Mouse (Mus musculus) right cerebral cortex, postnatal 14 days (tissue): ENCODE results near the gene Thrb.

Source experiments
- DNase-seq: peaks from one replicate; pipeline ENCODE4 v3.0.0; 2022

The Thrb gene

GRCm38 (mm10) chr14:17719494-17719893, 59.4 kb downstream of the Thrb start:
- no peak for DNase-seq

GRCm38 (mm10) chr14:17722824-17723445, 62.9 kb downstream of the Thrb start:
- no peak for DNase-seq

- DNase-seq, result no peak
Observed at GRCm38 (mm10) chr14:17724577-17724976, 64.5 kb downstream of the Thrb start.

DNA sequence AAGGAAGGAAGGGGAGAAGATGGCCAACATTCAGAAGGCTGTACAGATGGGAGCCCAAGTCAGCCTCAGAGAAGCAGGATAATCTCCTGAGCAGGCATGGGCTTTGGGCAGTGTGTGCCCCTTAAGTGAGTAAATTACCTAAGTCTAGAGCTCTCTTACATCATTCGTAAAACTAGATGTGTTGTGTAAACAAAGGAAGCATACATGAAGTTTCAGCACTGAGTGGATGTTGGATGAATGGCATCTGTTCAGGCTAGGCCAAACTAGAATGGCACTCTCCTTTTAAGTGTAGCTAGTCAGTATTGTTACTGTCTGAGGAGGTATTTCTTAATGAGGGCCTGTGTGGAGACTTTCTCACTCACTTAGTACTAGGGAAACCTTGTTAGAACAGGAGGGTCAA, 66.8 kb downstream of the Thrb start:
- no peak for DNase-seq

DNA sequence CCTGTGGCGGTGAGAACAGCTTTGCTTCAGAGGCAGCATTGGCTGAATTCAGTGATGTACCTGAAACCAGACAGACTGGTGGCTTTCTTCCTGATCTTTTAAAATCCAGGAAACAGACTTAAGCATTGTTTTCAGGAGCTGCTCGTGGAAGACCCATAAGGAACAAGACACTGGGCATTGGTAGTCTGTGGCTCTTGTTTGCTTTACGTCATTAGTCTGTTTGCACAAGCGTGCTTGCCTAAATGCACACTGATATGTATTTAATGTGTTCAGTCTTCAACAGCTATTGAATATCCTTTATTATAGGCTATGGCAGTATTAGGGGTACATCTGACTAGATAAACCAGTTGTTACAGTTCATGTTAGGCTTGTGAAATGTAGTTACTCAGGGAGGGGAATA, 67.8 kb downstream of the Thrb start:
- no peak for DNase-seq

- no peak for DNase-seq
Observed at GRCm38 (mm10) chr14:17728889-17729288, 68.8 kb downstream of the Thrb start.

GRCm38 (mm10) chr14:17731020-17731419, 71.0 kb downstream of the Thrb start:
- no peak for DNase-seq

- DNase-seq, result no peak
Observed at GRCm38 (mm10) chr14:17733077-17733778, 73.2 kb downstream of the Thrb start.

- DNase-seq, result no peak
Observed at GRCm38 (mm10) chr14:17733779-17734137, 73.7 kb downstream of the Thrb start.

- DNase-seq, result no peak
Observed at GRCm38 (mm10) chr14:17735440-17735839, 75.4 kb downstream of the Thrb start.

DNA sequence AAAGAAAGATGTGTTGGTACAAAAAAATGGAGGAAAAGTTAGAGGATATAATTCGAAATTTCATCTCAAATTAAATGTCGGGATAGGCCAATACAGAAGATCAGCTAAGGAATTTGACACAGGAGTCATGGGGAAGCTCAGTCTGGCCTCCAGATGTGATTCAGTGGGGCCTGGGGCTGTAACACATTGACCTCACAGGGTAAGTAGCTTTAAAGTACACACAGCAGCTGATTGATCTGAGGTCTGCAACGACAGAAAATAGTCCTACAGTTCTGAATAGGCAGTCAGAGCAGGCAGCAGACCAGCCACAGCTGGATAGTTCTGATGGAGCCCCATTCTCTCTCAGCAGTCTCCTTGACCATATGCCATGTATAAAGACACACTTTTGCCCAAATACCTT, 80.8 kb downstream of the Thrb start:
- DNase-seq, result no peak

DNA sequence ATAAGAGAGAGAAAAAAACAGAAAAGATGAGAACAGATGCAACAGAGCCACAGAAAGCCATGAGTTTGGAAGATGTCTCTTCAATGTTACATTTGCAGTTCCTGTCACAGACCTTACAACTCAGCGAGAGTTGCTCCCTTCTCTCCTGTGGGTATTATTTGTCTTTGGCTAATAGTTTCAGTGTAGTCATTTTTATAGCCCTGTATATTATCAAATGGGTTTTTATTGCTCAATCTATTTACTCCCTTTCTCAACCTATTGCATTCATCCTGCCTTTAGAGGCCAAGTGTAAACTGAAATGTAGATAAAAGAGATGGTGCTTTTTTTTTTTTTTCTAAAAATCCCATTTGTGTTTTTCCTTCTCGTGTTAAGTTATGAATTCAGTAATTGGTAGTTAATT, 82.2 kb downstream of the Thrb start:
- no peak for DNase-seq

DNA sequence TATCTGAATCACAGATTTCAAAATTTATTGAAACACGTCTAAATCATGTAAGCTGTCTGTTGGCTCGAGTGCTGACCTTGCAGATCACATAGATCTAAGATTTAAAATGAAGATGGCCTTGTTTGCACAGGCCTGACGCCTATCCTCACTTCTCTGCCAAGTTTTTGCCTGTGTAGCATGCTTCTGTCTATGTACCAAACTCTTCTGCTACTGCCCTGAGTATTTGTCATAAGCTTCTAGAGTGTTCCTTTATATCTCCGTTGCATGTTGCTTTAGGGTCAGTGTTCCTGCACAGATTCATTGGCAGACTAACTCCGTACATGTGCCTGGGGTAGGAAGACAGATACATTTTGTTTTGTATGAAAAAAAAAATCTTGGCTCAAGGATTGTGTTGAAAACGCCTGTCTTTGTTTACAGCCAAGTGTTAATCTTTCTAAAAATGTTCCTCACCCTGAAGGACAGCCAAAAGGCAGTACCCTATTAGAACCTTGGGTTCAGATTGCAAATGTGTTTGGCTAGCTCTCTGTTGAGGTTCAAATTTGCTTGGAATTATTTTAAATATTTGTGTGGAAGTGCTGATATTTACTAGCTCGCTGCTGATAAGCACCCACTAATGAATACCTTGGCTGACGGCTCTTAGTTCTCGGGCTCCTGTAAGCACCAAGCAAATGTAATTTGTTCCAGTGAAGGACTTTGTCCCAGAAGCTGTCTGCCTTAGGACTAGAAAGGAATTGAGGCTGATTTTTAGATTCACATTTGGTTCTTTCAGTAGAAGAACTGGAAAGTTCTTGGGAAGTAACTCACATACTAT, 83.0 kb downstream of the Thrb start:
- DNase-seq, result no peak

DNA sequence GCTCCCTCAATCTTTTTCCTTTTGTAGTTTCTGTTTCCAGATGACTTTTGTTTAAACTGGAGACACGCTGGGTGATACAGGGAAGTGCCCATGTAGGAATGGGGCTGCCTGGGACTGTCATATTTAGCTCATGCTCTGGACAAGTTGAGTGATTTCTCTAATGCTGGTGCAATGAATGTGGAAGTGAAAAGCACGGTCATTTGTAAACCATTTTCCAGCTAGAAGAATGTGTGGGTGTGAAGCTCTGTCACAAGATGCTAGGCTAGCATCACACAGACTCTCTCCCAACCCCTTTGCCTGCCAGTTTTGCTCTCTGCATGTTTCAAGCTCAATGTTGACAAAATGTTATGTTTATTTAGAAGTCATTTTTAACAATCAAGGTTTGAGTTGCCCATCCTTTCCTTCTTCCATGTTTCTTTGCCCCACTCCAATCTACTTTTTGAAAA, 83.7 kb downstream of the Thrb start:
- no peak for DNase-seq

DNA sequence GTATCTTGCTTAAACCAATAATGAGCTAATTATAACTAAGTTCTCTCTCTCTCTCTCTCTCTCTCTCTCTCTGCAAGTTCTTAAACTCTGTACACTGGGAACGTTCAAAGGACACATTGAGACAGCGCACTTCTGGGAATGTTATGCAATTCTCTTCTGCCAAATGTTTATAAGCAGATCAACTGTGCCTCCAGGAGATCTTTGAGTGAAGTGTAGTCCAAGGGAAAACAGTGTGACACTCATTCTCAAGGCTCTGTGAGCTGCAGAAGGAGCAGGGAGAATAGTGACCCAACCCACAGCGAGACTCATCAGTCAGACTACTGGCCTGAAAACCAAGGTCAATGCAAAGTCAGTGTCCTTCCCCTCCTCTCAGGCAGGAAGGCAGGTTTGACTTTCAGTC, 87.9 kb downstream of the Thrb start:
- DNase-seq, result no peak

DNA sequence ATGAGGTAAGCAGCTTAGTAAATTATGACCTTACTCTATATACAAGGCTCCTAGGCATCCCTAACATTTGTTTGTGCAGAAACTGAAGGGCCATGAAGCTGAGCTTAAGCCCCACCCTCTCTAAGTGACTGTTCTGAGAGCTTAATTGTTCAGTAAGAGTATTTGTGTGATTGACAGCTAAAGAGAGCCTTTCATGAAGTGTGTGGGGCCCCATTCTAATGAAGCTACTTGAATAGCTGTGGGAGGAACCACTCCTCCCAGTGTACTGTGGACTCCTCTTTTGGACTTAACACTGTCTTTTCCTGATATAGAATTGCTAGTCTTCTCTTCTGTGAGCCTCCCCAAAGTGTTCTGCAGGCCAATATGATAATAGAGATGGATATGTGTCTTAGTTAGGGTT, 88.9 kb downstream of the Thrb start:
- no peak for DNase-seq

- DNase-seq, result no peak
Observed at GRCm38 (mm10) chr14:17751911-17752310, 91.8 kb downstream of the Thrb start.

- DNase-seq, result no peak
Observed at GRCm38 (mm10) chr14:17753429-17753828, 93.4 kb downstream of the Thrb start.

DNA sequence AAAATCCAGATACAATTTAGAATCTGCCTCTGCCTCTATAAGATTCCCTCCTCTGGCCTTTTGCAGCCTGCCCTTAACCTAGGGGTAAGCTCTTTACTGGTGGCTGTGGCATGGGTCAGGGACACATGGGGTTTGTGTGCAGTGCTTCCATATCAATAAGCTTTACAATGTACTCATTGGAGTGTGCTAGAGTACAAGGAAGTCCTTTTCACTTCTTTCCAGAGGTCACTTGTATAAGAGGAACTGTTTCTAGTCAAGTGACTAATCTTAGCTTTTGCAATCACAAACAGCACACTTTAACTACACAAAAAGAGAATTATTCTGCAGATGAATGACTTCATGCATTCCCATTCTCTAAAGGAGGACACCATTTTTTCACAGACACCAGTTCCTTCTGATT, 96.7 kb downstream of the Thrb start:
- no peak for DNase-seq

GRCm38 (mm10) chr14:17767987-17768386, 107.9 kb downstream of the Thrb start:
- DNase-seq, result no peak

DNA sequence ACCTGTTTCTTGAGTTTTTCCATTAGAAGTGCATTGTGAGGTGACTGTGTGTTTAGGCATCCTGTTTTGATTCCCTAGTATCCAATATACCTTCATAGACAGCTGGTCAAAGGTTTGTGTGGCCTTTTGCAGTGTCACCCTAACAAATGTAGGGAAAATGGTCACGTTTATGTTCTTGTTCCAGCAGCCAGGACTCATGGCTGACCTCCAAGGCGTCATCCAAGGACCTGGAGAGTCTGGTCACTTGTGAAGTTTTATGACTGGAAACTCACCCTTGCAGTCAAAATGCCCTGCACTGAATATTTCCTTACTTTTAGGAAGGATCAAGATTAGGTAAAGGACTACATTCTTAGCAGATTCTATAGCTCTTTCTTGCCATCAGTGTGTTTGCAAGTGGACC, 114.3 kb downstream of the Thrb start:
- DNase-seq, result no peak

- no peak for DNase-seq
Observed at GRCm38 (mm10) chr14:17781921-17782320, 121.9 kb downstream of the Thrb start.

DNA sequence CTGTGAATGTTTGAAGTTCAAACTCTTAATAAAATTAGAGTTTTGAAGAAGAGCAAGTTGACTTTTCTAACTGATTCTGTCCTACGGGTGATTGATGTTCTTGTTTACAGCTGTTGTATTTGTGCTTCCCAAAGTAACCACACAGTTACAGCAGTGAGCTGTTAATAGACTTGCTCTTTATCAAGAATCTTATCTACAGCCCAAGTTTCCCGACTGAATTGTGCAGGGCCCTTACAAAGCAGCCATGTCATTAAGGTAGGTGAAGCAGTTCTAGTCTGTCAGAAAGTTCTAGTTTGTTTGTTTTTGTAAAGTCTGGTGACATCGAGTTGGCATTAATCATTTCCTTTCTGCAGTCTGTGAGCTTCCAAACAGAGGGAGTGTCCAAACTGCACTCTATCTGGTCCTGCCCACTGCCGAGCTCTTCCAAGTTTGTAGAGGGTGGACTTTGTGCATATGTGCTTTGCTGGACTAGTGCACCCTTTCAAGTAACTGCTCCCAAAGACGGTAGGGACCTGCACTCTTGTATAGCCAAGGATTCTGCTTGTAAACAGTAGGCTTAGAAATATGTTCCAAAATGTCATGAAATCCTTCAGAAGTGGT, 124.2 kb downstream of the Thrb start:
- DNase-seq, result no peak

DNA sequence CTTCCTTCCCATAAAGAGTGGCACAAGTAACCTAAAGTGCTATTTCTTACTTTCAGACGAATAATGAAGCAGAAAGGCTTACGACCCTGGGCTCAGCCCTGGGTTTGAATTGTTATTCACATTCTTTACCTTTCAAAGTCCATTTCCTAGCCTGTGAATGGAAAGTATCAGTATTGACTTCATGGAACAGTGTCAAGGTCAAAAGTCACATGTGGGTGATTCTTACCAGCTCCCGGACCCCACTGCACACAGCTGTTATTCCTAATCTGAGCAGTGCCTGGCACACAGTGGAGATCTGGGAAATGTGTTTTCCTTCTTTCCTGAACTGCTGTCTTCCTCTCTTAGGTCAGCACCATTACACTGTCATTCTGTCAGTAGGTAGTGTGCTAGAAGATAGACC, 125.3 kb downstream of the Thrb start:
- no peak for DNase-seq
